Mouse (Mus musculus) cerebral cortex, adult 2 months (tissue): ENCODE measurements around the gene Itgb2.

Experiments used
- WGBS: fragments of 180-500 bp; shearing (Covaris S2); methylation state at CpG from one replicate; pipeline ENCODE4 v1.1.7; 2018; 5-methylcytosine and 5-hydroxymethylcytosine counted together

Itgb2 gene

GRCm38 (mm10) chr10:77530140-77530539, at the start of gene Itgb2:
Gene Itgb2, plus strand, starts transcription at chr10:77530252.
- 65% methylated on average over 9 of the region's 9 CpGs for WGBS

DNA sequence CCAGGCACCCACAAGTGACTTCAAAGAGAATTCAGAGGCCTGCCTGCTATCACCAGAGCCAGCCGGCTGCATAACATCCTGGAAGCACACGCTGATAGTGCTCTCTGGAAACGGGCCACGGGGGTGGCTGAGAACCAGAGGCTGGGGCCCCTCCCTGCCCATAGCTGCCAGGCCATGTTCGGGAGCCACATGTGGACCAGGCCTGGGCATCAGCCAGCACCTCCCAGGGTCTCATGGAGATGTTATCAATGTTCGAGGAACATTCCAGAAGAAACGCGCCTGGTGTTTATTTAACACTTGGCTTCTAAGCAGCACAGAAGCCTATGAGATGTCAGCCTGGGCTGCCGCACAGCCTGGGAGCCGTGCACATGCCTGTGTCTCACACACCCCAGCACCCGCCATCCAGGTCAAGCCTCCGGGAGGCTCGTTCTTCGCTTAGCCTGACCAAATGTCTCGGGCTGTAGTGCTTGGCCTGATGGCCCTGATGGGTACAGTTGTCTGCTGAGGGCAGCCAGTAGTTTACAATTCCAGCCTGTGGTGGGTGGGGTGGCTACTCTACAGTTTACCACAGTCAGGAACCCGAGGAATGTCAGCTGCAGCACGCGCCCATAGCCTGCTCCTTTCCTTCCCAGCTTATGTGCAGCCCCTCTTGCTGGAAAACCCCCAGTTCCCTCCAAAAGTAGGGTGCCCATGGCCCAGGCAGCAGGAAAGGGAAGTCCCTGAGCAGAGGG, 45.7 kb upstream of the Itgb2 start:
- 53% methylated on average over 18 of the region's 18 CpGs for WGBS

- 86% methylated on average over 3 of the region's 3 CpGs for WGBS
Observed at GRCm38 (mm10) chr10:77485786-77486185, 44.3 kb upstream of the Itgb2 start.

DNA sequence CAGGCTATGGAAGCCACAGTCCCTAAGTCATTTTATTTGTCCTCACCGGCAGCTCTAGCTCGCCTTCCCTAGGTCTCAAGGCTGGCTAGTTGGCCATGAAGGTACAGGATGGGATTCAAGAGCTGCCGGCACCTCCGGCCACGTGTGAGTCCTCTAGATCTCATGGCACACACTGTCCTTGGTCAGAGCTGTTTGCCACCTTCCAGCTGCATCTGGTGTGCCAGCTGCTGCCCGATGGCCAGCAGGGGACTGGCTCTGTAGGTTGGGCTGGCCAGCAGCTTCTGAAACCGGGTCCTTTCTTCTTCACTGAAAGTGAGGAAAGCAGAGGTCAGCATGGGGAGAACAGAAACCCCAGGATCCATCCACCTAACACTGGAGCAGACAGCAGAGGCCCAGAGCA, 41.9 kb upstream of the Itgb2 start:
- WGBS, result 94% methylated on average over 7 of the region's 7 CpGs

DNA sequence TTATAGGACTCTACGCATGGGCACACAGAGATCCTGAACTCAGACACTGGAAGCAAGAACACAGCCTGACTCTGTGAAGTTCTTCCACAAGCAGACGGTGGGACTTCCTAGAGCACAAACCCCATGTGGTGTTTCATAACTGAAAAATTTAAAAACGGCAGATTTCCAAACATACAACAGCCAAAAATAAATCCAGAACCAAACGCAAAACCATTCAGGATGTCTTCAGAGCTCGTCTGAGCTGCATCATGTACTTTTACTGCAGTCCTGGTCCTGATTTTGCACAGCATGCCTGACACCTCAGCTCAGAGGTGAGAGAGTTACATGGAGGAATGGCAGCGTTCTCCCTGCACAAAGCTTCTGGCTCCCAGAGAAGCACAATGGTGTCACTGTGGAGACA, 38.5 kb upstream of the Itgb2 start:
- 37% methylated on average over 6 of the region's 6 CpGs for whole genome bisulfite sequencing

GRCm38 (mm10) chr10:77492885-77493284, 37.2 kb upstream of the Itgb2 start:
- WGBS, result 94% methylated on average over 3 of the region's 3 CpGs

- 94% methylated on average over 13 of the region's 13 CpGs for WGBS
Observed at GRCm38 (mm10) chr10:77497185-77497584, 32.9 kb upstream of the Itgb2 start.

DNA sequence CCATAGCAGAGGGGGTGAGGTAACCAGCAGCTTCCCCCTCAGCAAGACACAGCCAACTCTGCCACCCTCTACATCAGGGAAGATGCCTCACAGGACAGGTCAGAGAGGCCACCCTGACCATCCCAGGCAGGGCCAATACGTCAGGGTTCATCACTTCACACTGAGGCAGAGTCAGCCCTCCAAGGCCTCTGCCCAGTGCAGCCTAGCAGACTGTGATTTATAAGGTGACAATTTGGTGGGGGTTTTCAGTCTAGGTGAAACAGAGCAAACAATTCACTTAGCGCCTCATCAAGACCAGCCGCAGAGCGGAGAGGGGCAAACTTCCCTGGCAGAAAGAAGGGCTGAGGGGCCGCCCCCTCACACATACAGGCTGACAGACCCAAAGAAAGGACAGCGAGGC, 31.8 kb upstream of the Itgb2 start:
- 90% methylated on average over 6 of the region's 6 CpGs for WGBS

- 89% methylated on average over 14 of the region's 14 CpGs for WGBS
Observed at GRCm38 (mm10) chr10:77500636-77501035, 29.4 kb upstream of the Itgb2 start.

DNA sequence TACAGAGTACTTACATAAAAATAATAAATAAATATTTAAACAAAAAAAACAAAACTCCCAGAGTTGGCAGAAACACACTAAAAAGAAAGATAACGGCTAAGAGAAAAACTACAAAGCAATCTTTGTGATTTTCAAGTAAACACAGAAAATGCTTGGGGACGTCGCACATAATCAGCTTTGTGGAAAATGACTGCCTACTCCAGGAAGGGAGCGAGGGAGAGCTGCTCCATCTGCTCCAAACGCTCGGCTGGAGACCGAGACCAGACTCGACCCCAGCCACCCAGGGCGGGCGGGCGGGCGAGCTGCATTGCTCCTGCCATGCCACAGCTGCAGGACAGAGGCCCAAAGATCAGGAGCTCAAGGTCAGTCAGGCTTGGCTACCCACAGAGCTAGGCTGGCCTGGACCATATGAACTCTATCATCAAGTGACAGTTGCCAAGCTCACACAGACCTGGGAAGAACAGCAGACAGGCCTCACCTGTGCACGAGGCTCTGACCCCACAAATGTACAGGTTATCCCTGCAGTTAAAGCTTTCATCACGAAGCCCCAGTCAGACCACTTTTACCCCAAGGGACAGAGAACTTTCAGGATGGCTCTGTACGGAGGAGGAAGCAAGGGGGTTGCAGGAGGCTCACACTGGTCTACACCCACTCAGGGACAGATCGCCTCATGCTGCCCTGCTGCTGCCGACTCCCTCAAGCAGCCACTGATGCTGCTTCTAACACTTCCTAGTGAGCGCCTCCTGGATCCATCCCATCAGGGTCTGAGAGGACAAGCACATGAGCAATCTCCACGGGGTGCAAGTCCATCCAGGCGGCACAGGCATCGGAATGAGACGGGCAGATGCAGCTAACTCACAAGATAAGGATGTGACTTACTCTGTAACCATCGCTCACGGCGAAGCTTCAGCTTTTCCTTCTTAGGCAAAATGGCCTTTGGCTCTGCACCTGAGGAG, 26.8 kb upstream of the Itgb2 start:
- WGBS, result 73% methylated on average over 25 of the region's 25 CpGs

DNA sequence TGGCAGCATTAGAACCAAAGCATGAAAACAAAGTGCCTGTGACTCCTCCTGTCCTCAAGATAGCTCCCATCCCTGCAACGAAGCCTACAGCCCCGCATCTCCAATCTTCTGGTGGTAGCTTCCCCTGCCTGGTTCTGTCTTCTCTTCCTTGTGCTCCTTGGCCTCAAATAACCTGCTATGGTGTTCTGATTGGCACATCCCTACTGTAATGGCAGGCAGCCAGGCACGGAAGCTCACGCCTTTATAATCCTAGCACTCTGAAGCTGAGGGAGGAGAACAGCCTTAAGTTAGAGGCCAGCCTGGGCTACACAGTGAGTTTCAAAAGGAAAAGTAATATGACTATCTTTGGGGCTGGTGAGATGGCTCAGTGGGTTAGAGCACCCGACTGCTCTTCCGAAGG, 25.9 kb upstream of the Itgb2 start:
- 60% methylated on average over 6 of the region's 6 CpGs for WGBS

GRCm38 (mm10) chr10:77506526-77506925, 23.5 kb upstream of the Itgb2 start:
- WGBS, result 62% methylated on average over 5 of the region's 5 CpGs

GRCm38 (mm10) chr10:77506961-77507577, 23.0 kb upstream of the Itgb2 start:
- WGBS, result 70% methylated on average over 13 of the region's 13 CpGs

DNA sequence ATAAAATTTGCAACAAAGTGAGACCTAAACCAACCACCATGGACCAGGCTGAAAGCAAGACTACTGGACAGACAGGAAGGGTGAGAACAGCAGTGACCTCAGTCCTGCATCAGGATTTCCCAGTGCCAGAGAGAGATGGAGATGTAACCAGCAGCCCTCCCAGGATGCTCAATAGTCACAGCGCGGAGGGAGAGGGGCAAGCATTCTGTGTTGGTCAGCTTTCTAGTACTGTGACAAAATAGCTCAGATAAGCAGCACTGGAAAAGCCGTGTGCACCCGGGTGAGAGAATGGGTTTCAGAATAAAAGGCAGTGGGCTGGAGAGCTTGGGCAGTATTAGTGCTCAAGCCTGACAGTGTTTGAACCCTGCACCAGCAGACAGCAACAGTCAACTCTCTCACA, 22.3 kb upstream of the Itgb2 start:
- 96% methylated on average over 4 of the region's 4 CpGs for WGBS

GRCm38 (mm10) chr10:77508744-77509143, 21.3 kb upstream of the Itgb2 start:
- 96% methylated on average over 3 of the region's 3 CpGs for WGBS

- 39% methylated on average over 12 of the region's 12 CpGs for WGBS
Observed at GRCm38 (mm10) chr10:77509403-77510187, 20.5 kb upstream of the Itgb2 start.

- 68% methylated on average over 15 of the region's 15 CpGs for WGBS
Observed at GRCm38 (mm10) chr10:77510225-77510982, 19.6 kb upstream of the Itgb2 start.

GRCm38 (mm10) chr10:77515385-77516348, 14.4 kb upstream of the Itgb2 start, which contains the start of gene Fam207a:
Gene Fam207a, minus strand, starts transcription at chr10:77515785.
- 1% methylated on average over 75 of the region's 75 CpGs for WGBS

- WGBS, result 29% methylated on average over 14 of the region's 14 CpGs
Observed at GRCm38 (mm10) chr10:77516379-77516951, 13.6 kb upstream of the Itgb2 start.
